Mouse (Mus musculus) liver, embryonic 14.5 days (tissue): ENCODE measurements around the gene Rragd.

Experiments used
- CTCF ChIP-seq: IDR thresholded peaks from 2 replicates; pipeline ENCODE4 v1.5.1; 2016; ENCODE audit warnings: antibody characterized with exemption, low read depth, control low read depth
- EP300 ChIP-seq: IDR thresholded peaks from 2 replicates; pipeline ENCODE4 v1.6.1; 2016; ENCODE audit warnings: antibody characterized with exemption, low read depth

DNA sequence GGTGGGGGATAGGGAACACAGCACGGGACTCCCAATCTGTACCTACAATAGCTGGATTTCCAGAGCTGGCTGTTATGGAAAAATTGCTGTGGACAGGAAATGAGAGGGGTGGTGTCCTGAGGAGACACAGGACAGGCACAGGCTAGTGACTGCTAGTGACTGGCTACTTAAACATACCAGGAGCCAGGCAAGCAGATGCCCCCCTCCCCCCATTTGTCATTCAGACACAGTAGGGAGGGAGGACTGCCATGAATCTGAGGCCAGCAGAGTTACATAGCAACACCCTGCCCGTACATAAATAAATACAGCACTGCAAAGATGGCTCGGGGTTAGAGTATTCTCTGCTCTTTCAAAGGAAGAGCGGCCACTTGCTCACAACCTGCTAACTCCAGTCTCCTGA is 35.2 kb upstream of the Rragd start:
- TF ChIP-seq CTCF = no peak
- TF ChIP-seq EP300 = no peak
